Mouse (Mus musculus): ENCODE measurements around the gene Ola1. TPM values are rescaled to one million over a fixed set of nuclear protein-coding genes. Genes with fewer than 3 reads are reported as not detected.

The Ola1 gene
- polyA plus RNA-seq, 1 experiment, result 59.7 TPM

DNA sequence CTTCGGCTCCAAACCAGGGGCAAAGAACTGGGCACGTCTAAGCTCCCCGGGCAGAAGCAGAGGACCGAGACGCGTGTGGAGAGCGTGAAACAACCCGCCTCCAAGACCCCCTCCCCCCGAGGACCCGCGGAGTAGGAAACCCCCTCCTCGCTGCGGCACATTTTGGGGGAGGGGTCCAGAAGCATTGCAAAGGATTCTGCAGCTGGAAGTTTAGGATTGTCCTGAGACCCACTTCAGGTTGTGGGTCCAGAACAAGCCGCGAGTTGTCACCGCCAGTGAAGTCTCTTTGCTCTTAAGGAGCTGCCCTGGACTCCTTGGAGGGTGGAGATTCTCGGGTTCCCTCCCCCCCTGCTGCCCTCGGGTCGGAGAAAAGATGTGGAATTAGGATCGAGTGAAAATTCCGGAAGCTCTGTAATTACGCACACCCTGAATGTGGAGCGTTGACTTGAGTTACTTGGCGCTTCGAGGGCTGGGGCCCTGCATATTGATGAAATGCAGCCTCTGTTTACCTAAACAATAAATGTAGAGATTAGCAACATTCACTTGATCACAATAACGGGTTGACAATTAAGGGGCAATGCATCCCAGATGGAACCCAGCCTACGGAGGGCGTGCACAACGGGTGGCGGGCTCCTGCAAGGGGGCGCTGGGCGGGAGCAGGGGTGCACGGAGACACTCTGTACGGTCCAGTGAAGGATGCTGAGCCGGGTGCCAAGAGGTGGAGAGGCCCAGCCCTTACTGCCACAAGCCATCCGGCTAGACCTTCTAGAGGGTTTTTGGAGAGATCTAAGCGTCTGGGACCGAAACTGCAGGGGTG, 45.3 kb upstream of the Ola1 start:
- Histone ChIP-seq H3K4me1 (ENCODE audit: control insufficient read depth, insufficient read depth, low read length) (no peaks in the 10 kb centered on the region), H3K27ac (ENCODE audit: insufficient read depth, low read length) (no peak overlapping the region), H3K27me3 (ENCODE audit: control insufficient read depth, insufficient read depth, low read length) (peaks cover 6% of the 10 kb centered on the region; the same call in 1 of the 2 replicates), H3K4me3 (replicated peaks; ENCODE audit: insufficient read depth, low read depth, low read length) (no peak overlapping the region)
- TF ChIP-seq POLR2A (IDR thresholded peaks at IDR 0.05; ENCODE audit: borderline replicate concordance, insufficient read depth, low read length), result no peak
- no peak for TF ChIP-seq CTCF (IDR thresholded peaks at IDR 0.05; ENCODE audit: borderline replicate concordance, insufficient read depth, low read depth, low read length)
- WGBS, result 2% methylated on average over 38 of the region's 38 CpGs
- no peak for DNase-seq

DNA sequence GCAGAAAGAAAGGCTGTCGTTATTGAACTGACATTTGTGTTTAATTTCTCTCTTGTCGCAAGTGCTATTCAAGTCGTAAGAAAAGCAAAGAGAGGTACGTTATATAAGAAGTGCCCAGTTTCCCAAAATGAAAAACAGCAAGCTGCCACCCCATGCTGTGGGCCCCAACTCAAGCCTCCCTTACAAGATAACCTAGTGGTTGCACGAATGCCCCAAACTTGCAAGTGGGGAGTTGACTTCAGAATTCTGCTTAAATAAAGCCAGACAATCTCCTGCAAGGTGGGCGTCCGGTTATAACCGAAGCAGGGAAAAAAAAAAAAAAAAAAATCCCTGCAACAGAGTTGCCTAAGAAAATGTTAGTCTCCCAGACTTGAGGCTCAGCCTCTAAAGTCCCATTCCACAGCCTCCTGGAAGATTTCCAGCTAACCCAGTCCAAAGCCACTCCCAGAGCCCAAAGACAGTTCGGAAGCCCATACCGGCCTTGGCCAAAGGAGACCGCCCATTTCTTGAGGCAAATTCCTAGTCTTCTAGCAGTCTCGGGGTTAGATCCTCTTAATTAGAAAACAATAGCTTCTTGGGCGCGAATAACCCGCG, 44.5 kb upstream of the Ola1 start:
- WGBS, result 24% methylated on average over 16 of the region's 16 CpGs
- Histone ChIP-seq H3K27me3 (ENCODE audit: control insufficient read depth, insufficient read depth, low read length) (peaks cover 4% of the 10 kb centered on the region; the same call in 1 of the 2 replicates), H3K4me3 (replicated peaks; ENCODE audit: insufficient read depth, low read depth, low read length) (no peak overlapping the region), H3K27ac (ENCODE audit: insufficient read depth, low read length) (no peak overlapping the region), H3K4me1 (ENCODE audit: control insufficient read depth, insufficient read depth, low read length) (no peaks in the 10 kb centered on the region)
- TF ChIP-seq CTCF (IDR thresholded peaks at IDR 0.05; ENCODE audit: borderline replicate concordance, insufficient read depth, low read depth, low read length), result no peak
- no peak for TF ChIP-seq POLR2A (IDR thresholded peaks at IDR 0.05; ENCODE audit: borderline replicate concordance, insufficient read depth, low read length)
- DNase-seq, result no peak

DNA sequence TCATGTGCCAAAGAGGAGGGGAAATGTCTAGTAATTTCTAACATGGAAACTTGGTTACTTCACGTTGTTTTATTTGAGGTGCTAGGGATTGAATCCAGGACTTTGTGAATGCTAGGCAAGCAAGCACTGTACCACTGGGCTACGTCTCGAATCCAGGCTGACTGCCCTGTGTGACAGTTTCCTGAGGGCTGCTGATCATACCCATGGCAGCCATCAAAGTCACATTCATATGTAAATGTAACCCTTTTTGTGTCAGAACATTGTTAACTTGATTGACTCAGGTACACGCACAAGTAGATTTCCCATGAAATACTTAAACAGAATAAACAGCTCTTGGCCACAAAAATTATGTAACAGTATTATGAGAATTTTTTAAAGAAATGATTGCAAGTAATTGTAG, 30.0 kb upstream of the Ola1 start:
- TF ChIP-seq POLR2A (IDR thresholded peaks at IDR 0.05; ENCODE audit: borderline replicate concordance, insufficient read depth, low read length) (no peak), CTCF (IDR thresholded peaks at IDR 0.05; ENCODE audit: borderline replicate concordance, insufficient read depth, low read depth, low read length) (no peak)
- H3K4me3 ChIP-seq (replicated peaks; ENCODE audit: insufficient read depth, low read depth, low read length), result no peak overlapping the region
- 42% methylated on average over 4 of the region's 4 CpGs for WGBS
- no peak for DNase-seq
- no peak overlapping the region for H3K27ac ChIP-seq (ENCODE audit: insufficient read depth, low read length)
- no peaks in the 10 kb centered on the region for H3K27me3 ChIP-seq (ENCODE audit: control insufficient read depth, insufficient read depth, low read length)
- H3K4me1 ChIP-seq (ENCODE audit: control insufficient read depth, insufficient read depth, low read length), result no peaks in the 10 kb centered on the region

DNA sequence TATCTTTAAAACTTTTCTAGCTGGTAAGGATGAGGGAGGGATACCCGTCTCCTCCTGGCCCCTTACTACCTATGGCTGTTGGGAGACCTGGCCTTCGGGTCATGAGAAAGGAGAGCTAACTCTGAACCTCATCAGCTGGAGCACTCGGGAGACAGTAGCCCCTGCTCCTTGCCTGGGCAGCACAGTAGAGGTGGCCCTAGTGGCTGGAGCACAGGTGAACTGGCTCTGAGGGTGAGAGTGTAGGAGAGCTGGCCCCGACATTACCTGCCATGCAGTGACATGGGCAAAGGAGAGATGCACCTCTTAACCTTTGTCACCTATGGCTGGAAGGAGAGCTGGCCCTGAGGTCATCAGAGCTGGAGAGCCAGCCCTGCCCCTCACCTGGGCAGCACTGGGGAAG, 22.6 kb upstream of the Ola1 start:
- no peaks in the 10 kb centered on the region for H3K4me1 ChIP-seq (ENCODE audit: control insufficient read depth, insufficient read depth, low read length)
- no peak overlapping the region for H3K27ac ChIP-seq (ENCODE audit: insufficient read depth, low read length)
- H3K27me3 ChIP-seq (ENCODE audit: control insufficient read depth, insufficient read depth, low read length), result no peaks in the 10 kb centered on the region
- WGBS, result 91% methylated on average over 4 of the region's 4 CpGs
- TF ChIP-seq CTCF (IDR thresholded peaks at IDR 0.05; ENCODE audit: borderline replicate concordance, insufficient read depth, low read depth, low read length), result no peak
- TF ChIP-seq POLR2A (IDR thresholded peaks at IDR 0.05; ENCODE audit: borderline replicate concordance, insufficient read depth, low read length), result no peak
- DNase-seq, result no peak
- H3K4me3 ChIP-seq (replicated peaks; ENCODE audit: insufficient read depth, low read depth, low read length), result no peak overlapping the region

DNA sequence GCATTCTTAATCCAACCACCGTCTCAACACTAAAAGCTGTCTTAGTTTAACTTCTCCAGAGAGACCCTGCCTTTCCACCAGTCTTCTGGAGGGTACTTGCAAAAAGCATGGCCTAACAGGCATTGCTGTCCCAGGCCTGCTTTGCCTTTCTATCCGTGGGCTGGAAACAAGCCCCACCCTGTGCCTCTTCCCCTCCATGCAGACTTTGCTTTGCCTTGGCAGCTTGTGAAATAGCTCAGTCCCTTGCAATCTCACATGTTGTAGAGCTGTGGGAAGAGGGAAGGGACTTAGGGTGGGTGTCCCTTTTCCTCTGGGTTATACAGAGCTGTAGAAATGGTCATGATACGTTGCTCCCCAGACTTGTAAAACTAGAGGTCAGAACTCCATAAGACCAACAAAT, 12.4 kb upstream of the Ola1 start:
- no peaks in the 10 kb centered on the region for H3K4me1 ChIP-seq (ENCODE audit: control insufficient read depth, insufficient read depth, low read length)
- no peak for DNase-seq
- 69% methylated on average over 3 of the region's 3 CpGs for WGBS
- TF ChIP-seq CTCF (IDR thresholded peaks at IDR 0.05; ENCODE audit: borderline replicate concordance, insufficient read depth, low read depth, low read length) (no peak), POLR2A (IDR thresholded peaks at IDR 0.05; ENCODE audit: borderline replicate concordance, insufficient read depth, low read length) (no peak)
- H3K27ac ChIP-seq (ENCODE audit: insufficient read depth, low read length), result no peak overlapping the region
- H3K4me3 ChIP-seq (replicated peaks; ENCODE audit: insufficient read depth, low read depth, low read length), result no peak overlapping the region
- no peaks in the 10 kb centered on the region for H3K27me3 ChIP-seq (ENCODE audit: control insufficient read depth, insufficient read depth, low read length)

DNA sequence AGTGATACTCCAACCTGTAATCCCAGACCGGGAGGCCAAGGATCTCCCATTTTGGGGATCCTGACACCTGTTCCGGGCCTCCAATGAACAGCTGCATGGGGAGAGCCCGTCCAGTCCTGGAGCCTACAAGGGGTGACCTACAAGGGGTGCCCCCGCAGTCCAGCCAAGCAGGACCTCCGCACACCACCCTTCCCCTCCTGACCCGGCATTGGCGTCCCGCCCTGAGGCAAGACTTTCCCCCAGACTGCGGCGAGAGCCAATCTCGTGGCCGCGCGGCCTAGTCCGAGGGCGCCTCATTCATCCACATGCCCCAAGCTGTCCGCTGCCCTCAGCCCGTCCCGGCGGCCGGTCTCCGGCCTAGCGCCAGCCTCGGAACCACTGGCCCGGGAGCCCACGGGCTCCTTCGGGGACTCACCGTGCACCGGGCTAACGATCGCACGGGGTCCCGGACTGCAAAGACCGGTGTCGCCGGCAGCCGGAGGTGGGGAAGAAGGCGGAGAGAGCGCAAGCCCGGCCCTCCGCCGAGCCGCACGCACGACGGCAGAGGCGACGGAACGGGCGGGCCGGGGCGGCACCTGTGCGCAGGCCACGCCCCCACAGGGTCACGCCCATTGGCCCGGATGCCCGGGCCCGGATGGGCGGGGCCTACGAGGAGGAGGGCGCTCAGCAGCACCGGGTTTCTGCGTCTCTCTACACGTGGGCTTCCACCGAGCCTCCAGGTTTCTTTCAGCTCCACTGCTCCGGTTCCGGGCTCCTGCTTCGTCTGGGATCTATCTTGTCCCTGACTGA, 4.7 kb downstream of the Ola1 start:
- H3K27ac ChIP-seq (ENCODE audit: insufficient read depth, low read length), result no peak overlapping the region
- under 1% methylated on average over 68 of the region's 68 CpGs for WGBS
- peak overlapping the region; percentile 91 for H3K4me3 ChIP-seq (replicated peaks; ENCODE audit: insufficient read depth, low read depth, low read length)
- no peaks in the 10 kb centered on the region for H3K27me3 ChIP-seq (ENCODE audit: control insufficient read depth, insufficient read depth, low read length)
- DNase-seq, result peak; percentile 91 to 94
- peaks cover 3% of the 10 kb centered on the region; the same call in 1 of the 2 replicates for H3K4me1 ChIP-seq (ENCODE audit: control insufficient read depth, insufficient read depth, low read length)
- TF ChIP-seq CTCF (IDR thresholded peaks at IDR 0.05; ENCODE audit: borderline replicate concordance, insufficient read depth, low read depth, low read length) (no peak), POLR2A (IDR thresholded peaks at IDR 0.05; ENCODE audit: borderline replicate concordance, insufficient read depth, low read length) (peak; percentile 39; the same call in 1 of the 2 replicates)

DNA sequence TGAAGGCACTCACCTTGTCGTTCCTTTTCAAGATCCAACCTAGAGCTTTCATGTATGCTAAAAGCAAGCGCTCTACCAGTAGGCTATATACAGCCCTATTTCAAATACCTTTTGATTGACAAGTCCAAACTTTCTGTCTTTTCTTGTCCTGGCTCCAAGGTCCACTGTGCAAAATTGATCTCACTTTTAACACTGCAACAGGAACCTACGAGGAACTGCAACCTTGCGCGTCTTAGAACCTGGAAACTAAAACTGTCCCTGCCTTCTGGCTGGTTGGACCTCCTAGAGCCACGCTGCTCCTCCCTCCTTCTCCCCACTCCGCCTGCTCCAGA, 5.2 kb downstream of the Ola1 start:
- Histone ChIP-seq H3K27ac (ENCODE audit: insufficient read depth, low read length) (no peak overlapping the region), H3K4me1 (ENCODE audit: control insufficient read depth, insufficient read depth, low read length) (peaks cover 3% of the 10 kb centered on the region; the same call in 1 of the 2 replicates), H3K4me3 (replicated peaks; ENCODE audit: insufficient read depth, low read depth, low read length) (peak overlapping the region; percentile 91), H3K27me3 (ENCODE audit: control insufficient read depth, insufficient read depth, low read length) (no peaks in the 10 kb centered on the region)
- WGBS, result 21% methylated on average over 7 of the region's 7 CpGs
- DNase-seq, result no peak
- TF ChIP-seq POLR2A (IDR thresholded peaks at IDR 0.05; ENCODE audit: borderline replicate concordance, insufficient read depth, low read length), result no peak
- TF ChIP-seq CTCF (IDR thresholded peaks at IDR 0.05; ENCODE audit: borderline replicate concordance, insufficient read depth, low read depth, low read length), result no peak

All from cerebellum, adult 2 months (tissue).